Mouse (Mus musculus) skeletal muscle tissue, adult 2 months (tissue): ENCODE data around the gene Phka2.

Source experiments
- DNase-seq: peaks from one replicate; pipeline ENCODE4 v3.0.0-alpha.2; 2012; ENCODE audit warnings: low read depth, low spot score

Phka2 gene

DNA sequence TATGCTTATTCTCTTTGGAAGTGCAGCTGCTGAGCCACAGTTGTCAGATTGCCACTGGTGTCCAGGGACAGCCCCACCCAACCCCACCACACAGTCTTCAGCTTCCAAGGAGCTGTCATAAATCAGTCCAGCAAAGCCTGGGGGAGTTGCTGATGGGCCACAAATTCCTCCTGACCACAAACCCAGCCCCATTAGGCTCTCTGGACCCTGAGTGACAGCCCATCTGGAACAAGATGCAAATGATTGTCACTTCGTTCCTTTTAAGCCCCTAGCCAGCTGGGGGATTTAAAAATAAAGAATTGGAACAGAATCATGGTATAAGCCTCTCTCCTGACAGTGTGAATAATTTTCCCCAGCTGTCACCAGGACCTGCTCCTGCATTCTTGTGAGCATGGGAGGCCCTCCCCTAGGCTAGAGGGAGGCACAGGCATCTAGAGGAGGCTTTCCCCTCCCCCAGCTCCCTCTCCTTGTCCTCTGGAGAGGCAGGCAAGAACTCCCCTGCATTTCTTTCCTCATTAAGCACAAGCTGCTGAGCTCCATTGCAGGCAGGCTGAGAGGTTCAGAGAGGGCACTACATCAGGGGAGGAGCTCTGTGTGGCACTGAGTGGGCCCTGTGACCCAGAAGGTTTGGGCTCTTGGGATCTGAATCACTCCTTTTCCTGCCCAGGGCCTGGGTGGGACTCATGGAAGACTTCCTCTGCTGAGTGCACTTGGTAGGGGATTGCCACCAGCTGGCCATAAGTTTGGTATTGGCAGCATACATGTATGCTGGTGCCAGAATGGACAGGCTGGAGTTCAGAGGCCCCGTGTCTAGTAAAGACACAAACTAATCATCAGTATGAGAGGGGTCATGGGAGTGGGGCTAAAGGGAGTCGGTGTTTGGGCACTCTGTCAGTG, 96.8 kb downstream of the Phka2 start:
- no peak for DNase-seq

DNA sequence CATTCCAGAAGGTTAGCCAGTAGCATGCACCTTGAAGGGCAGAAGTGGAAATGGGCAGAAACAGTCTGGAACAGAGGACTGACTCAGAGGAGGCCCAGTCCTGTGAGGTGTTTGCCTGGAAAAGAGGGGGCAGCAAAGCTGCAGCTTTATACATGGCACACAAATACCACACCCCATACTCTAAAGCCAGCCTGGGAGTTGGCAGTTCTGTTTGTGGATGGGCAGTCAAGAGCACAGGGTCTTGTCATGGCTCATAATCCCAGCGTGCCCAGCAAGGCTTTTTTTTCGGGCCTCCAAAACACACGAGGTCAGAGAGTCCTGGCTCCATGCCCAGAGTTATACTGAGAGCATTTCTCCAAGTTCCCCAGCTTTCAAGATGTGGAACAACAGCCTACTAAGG, 99.1 kb downstream of the Phka2 start:
- no peak for DNase-seq

DNA sequence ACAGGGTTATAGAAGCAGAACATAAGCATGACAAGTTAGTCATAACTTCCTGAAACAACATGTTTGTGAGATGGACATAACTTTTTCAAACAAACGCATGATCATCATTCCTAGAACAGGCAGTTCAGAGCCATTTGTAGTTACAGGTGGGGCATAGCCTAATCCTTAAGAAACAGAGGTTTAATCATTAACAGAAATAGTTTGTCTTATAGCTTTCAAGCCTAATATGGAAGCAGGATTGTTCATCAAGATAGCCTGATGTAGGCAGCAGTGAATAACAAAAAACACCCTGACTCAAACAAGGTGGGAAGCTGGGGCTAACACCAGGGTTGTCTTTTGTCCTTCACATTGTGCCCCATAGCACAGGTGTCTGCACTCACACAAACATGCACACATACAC, 100.8 kb downstream of the Phka2 start:
- no peak for DNase-seq

DNA sequence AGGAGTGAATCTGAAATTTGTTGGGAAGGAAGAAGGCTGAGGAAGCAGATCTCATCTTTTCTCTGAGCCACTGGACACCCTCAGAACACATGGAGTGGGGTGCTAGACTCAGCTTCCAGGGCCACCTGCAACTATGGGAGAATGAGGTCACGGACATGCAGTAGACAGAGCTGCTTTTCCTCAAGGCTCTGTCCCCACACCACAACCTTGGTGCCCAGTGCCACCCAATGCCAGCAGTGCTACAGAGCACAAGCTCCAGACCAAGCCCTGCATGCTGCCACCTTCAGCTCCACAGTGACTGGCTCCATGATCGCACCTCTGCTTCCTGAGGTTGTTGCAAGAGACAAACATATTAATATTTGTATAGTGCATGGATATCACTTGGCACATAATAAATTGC, 101.3 kb downstream of the Phka2 start:
- no peak for DNase-seq

DNA sequence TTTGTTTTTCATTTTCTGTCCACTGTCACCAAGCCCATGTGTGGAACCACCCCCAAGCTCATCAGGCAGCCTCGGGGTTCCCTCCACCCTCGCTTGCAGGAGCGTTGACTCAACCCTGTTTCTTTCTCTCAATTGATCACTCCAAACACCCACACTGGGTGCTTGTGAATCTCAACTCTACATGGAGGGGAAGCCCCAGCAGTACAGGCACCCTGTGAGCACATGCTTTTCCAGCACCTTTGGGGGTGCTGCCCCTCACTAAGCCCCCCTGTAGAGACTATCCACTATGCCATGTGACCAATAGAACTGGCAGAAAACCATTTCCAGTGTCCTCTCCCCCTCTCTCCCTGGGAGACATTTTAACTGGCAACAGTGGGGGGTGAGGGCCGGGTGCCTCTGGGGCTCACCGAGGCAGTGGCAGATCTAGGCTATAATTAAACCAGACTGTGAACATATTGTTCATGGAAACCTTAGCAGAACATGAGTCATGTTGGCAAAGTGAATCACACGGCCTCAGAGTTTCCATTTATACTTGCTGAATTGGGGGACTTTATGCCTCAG, 102.1 kb downstream of the Phka2 start:
- DNase-seq = no peak

- no peak for DNase-seq
These were observed 107.9 kb downstream of the Phka2 start for GRCm38 (mm10) chrX:160609849-160610248.

DNA sequence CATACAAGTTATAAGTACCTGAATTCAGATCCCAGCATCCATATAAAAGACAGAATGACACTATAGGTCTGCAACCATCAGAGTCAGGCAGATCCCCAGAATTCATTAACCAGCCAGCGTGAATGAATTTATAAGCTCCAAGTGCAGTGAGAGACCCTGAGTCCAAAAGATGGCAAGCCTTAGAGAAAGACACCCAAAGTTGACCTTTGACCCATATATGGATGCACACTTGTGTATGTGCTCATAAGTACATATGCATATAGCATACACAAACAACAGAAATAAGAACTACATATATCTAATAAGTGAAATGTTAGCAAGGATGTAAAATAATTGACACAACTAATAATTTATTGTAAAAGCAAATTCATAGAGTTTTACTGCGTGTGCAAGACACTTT, 108.5 kb downstream of the Phka2 start:
- DNase-seq = no peak

GRCm38 (mm10) chrX:160610882-160611644, 109.1 kb downstream of the Phka2 start:
- no peak for DNase-seq
